Mouse (Mus musculus): ENCODE data around the gene Eng. TPM values are rescaled to one million over a fixed set of nuclear protein-coding genes. Genes with fewer than 3 reads are reported as not detected.

Eng gene
- 78.3 TPM for polyA plus RNA-seq (2015; fragmentation: Illumina TruSeq; extraction: RNeasy Lipid Tissue Mini Kit (QIAGEN cat#74804); ENCODE audit: insufficient read depth, low read depth, low replicate concordance)

GRCm38 (mm10) chr2:32646379-32647056, at the start of gene Eng:
Gene Eng (plus strand): TSS chr2:32646595.

GRCm38 (mm10) chr2:32599409-32599808, 47.0 kb upstream of the Eng start, which contains the start of gene St6galnac6:
Gene St6galnac6 (plus strand): TSS chr2:32599709.

DNA sequence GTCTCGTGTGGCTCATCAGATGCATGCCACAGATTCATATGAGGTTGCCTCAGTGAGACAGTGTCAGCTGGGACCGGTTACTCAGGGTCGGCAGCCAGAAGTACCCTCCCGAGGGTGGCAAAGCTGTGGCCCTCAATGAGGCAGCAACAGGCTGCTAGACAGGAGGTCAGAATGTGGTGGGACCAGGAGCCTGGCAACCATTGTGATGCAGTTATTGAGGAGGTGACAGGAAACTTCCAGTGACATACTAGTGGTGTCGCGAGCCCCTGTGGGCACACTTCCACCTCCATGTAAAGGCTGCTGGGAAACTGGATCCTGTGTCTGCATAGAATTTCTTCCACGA, 24.9 kb upstream of the Eng start, which contains the start of gene Ak1:
Ak1 (plus strand) TSS at position 242 of the 343 bp plus-strand sequence.

DNA sequence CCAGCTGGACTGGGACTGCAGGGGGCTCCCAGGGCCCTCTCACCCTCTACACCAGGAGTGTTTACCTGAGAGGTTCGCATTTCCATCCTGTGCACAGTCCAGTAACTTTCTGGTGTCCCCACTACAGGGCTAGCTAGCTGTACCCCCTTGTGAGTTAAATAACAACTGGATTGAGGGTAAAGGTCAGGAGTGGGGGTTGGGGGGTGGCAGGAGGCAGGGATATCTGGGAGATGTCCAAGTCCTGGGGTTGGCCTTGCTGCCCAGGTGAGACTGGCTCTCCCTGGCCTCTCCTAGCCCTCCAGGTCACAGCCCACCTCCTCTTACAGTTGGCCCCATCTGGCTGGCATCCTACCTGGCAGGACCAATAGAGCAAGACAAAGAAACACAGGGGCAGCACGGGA, 57.6 kb downstream of the Eng start, which contains the start of gene Fpgs:
Fpgs (minus strand) TSS at position 125 of the 401 bp plus-strand sequence.

GRCm38 (mm10) chr2:32712934-32713817, 66.8 kb downstream of the Eng start, which contains the start of gene Cdk9:
Gene Cdk9 (minus strand): TSS chr2:32713076.

GRCm38 (mm10) chr2:32720681-32721229, 74.4 kb downstream of the Eng start, which contains the start of gene Sh2d3c:
Gene Sh2d3c (plus strand): TSS chr2:32721055.

Other genes with a start within 250 kb of the Eng start
- gene Naif1, start 196.1 kb upstream of the Eng start, polyA plus RNA-seq (2015; fragmentation: Illumina TruSeq; extraction: RNeasy Lipid Tissue Mini Kit (QIAGEN cat#74804); ENCODE audit: insufficient read depth, low read depth, low replicate concordance), result 0.50 TPM
- 4.5 TPM for gene Slc25a25, start 195.2 kb upstream of the Eng start, polyA plus RNA-seq (2015; fragmentation: Illumina TruSeq; extraction: RNeasy Lipid Tissue Mini Kit (QIAGEN cat#74804); ENCODE audit: insufficient read depth, low read depth, low replicate concordance)
- 7.6 TPM for gene Fam102a, start 111.3 kb upstream of the Eng start, polyA plus RNA-seq (2015; fragmentation: Illumina TruSeq; extraction: RNeasy Lipid Tissue Mini Kit (QIAGEN cat#74804); ENCODE audit: insufficient read depth, low read depth, low replicate concordance)
- 30.0 TPM for gene Dpm2, start 75.7 kb upstream of the Eng start, polyA plus RNA-seq (2015; fragmentation: Illumina TruSeq; extraction: RNeasy Lipid Tissue Mini Kit (QIAGEN cat#74804); ENCODE audit: insufficient read depth, low read depth, low replicate concordance)
- not detected for gene Pip5kl1, start 71.8 kb upstream of the Eng start, polyA plus RNA-seq (2015; fragmentation: Illumina TruSeq; extraction: RNeasy Lipid Tissue Mini Kit (QIAGEN cat#74804); ENCODE audit: insufficient read depth, low read depth, low replicate concordance)
- not detected for gene 9430097D07Rik, start 70.9 kb upstream of the Eng start, polyA plus RNA-seq (2015; fragmentation: Illumina TruSeq; extraction: RNeasy Lipid Tissue Mini Kit (QIAGEN cat#74804); ENCODE audit: insufficient read depth, low read depth, low replicate concordance)
- 8.7 TPM for gene St6galnac4, start 59.5 kb upstream of the Eng start, polyA plus RNA-seq (2015; fragmentation: Illumina TruSeq; extraction: RNeasy Lipid Tissue Mini Kit (QIAGEN cat#74804); ENCODE audit: insufficient read depth, low read depth, low replicate concordance)
- gene St6galnac6, start 46.9 kb upstream of the Eng start, polyA plus RNA-seq (2015; fragmentation: Illumina TruSeq; extraction: RNeasy Lipid Tissue Mini Kit (QIAGEN cat#74804); ENCODE audit: insufficient read depth, low read depth, low replicate concordance), result 8.5 TPM
- 4.1 TPM for gene Ak1, start 24.8 kb upstream of the Eng start, polyA plus RNA-seq (2015; fragmentation: Illumina TruSeq; extraction: RNeasy Lipid Tissue Mini Kit (QIAGEN cat#74804); ENCODE audit: insufficient read depth, low read depth, low replicate concordance)
- gene Fpgs, start 57.5 kb downstream of the Eng start, polyA plus RNA-seq (2015; fragmentation: Illumina TruSeq; extraction: RNeasy Lipid Tissue Mini Kit (QIAGEN cat#74804); ENCODE audit: insufficient read depth, low read depth, low replicate concordance), result 25.2 TPM
- gene Cdk9, start 66.5 kb downstream of the Eng start, polyA plus RNA-seq (2015; fragmentation: Illumina TruSeq; extraction: RNeasy Lipid Tissue Mini Kit (QIAGEN cat#74804); ENCODE audit: insufficient read depth, low read depth, low replicate concordance), result 22.0 TPM
- 7.7 TPM for gene Sh2d3c, start 74.5 kb downstream of the Eng start, polyA plus RNA-seq (2015; fragmentation: Illumina TruSeq; extraction: RNeasy Lipid Tissue Mini Kit (QIAGEN cat#74804); ENCODE audit: insufficient read depth, low read depth, low replicate concordance)
- gene 6330409D20Rik, start 94.4 kb downstream of the Eng start, polyA plus RNA-seq (2015; fragmentation: Illumina TruSeq; extraction: RNeasy Lipid Tissue Mini Kit (QIAGEN cat#74804); ENCODE audit: insufficient read depth, low read depth, low replicate concordance), result not detected
- gene Tor2a, start 110.6 kb downstream of the Eng start, polyA plus RNA-seq (2015; fragmentation: Illumina TruSeq; extraction: RNeasy Lipid Tissue Mini Kit (QIAGEN cat#74804); ENCODE audit: insufficient read depth, low read depth, low replicate concordance), result 24.0 TPM
- 0.70 TPM for gene Ttc16, start 129.0 kb downstream of the Eng start, polyA plus RNA-seq (2015; fragmentation: Illumina TruSeq; extraction: RNeasy Lipid Tissue Mini Kit (QIAGEN cat#74804); ENCODE audit: insufficient read depth, low read depth, low replicate concordance)
- 4.1 TPM for gene Ptrh1, start 129.2 kb downstream of the Eng start, polyA plus RNA-seq (2015; fragmentation: Illumina TruSeq; extraction: RNeasy Lipid Tissue Mini Kit (QIAGEN cat#74804); ENCODE audit: insufficient read depth, low read depth, low replicate concordance)
- gene Cfap157, start 137.8 kb downstream of the Eng start, polyA plus RNA-seq (2015; fragmentation: Illumina TruSeq; extraction: RNeasy Lipid Tissue Mini Kit (QIAGEN cat#74804); ENCODE audit: insufficient read depth, low read depth, low replicate concordance), result 0.48 TPM
- 7.2 TPM for gene Stxbp1, start 200.7 kb downstream of the Eng start, polyA plus RNA-seq (2015; fragmentation: Illumina TruSeq; extraction: RNeasy Lipid Tissue Mini Kit (QIAGEN cat#74804); ENCODE audit: insufficient read depth, low read depth, low replicate concordance)
- gene Fam129b, start 229.5 kb downstream of the Eng start, polyA plus RNA-seq (2015; fragmentation: Illumina TruSeq; extraction: RNeasy Lipid Tissue Mini Kit (QIAGEN cat#74804); ENCODE audit: insufficient read depth, low read depth, low replicate concordance), result 14.7 TPM